Mouse (Mus musculus) C2C12 (cell line): ENCODE measurements at regions not wholly inside any gene's neighbourhood (a gene's known extent, or its start where the extent isn't known, plus 50 kb on each side); places are given as distances from the start of the nearest gene placed in this dataset.

Experiments used
- H3K27me3 ChIP-seq: one replicate; pipeline ENCODE4 v1.6.1; 2011; ENCODE audit not compliant: control insufficient read depth, insufficient read depth, insufficient read length
- H3K36me3 ChIP-seq: one replicate; pipeline ENCODE4 v1.6.1; 2011; ENCODE audit not compliant: control insufficient read depth, insufficient read depth
- H3K4me3 ChIP-seq: one replicate; pipeline ENCODE4 v1.5.1; 2011; ENCODE audit warnings: mild to moderate bottlenecking, control low read depth; ENCODE audit not compliant: poor library complexity, insufficient read depth, severe bottlenecking
- H3K79me2 ChIP-seq: one replicate; pipeline ENCODE4 v1.6.1; 2011; ENCODE audit not compliant: control insufficient read depth, insufficient read depth
- H3K79me3 ChIP-seq: one replicate; pipeline ENCODE4 v1.6.1; 2011; ENCODE audit warnings: low read depth, control low read depth
- H3ac ChIP-seq: one replicate; pipeline ENCODE3; 2011; ENCODE audit warnings: low read depth; ENCODE audit not compliant: control insufficient read depth, insufficient read length
- CEBPB ChIP-seq: IDR thresholded peaks from one replicate; pipeline ENCODE4 v1.6.1; 2011; ENCODE audit warnings: low read depth, mild to moderate bottlenecking, control low read depth, moderate library complexity
- CTCF ChIP-seq: IDR thresholded peaks from one replicate; pipeline ENCODE4 v1.5.1; 2011; ENCODE audit not compliant: control insufficient read depth, insufficient read depth, insufficient read length
- FOSL1 ChIP-seq: IDR thresholded peaks from one replicate; pipeline ENCODE4 v1.8.0; 2011; ENCODE audit warnings: mild to moderate bottlenecking, low read length; ENCODE audit not compliant: poor library complexity, insufficient read depth, severe bottlenecking
- MAX ChIP-seq: IDR thresholded peaks from one replicate; pipeline ENCODE4 v1.6.1; 2011; ENCODE audit warnings: mild to moderate bottlenecking, control low read depth
- MYOD1 ChIP-seq: IDR thresholded peaks from one replicate; pipeline ENCODE4 v1.6.1; 2011; ENCODE audit warnings: low read depth; ENCODE audit not compliant: control insufficient read depth, insufficient read length
- MYOG ChIP-seq: IDR thresholded peaks from one replicate; pipeline ENCODE4 v1.6.1; 2011; ENCODE audit not compliant: control insufficient read depth, insufficient read length; ENCODE audit errors: extremely low read depth
- USF1 ChIP-seq: IDR thresholded peaks from one replicate; pipeline ENCODE4 v1.6.1; 2011; ENCODE audit warnings: low read depth, mild to moderate bottlenecking, control low read depth, moderate library complexity

- no peak overlapping the region for H3K4me3 ChIP-seq
- TF ChIP-seq MYOD1 (no peak), USF1 (no peak), MAX (no peak), MYOG (no peak), CEBPB (no peak)
- no peaks in the 10 kb centered on the region for H3K79me3 ChIP-seq
- no peaks in the 10 kb centered on the region for H3K36me3 ChIP-seq
- no peaks in the 10 kb centered on the region for H3K79me2 ChIP-seq
- H3K27me3 ChIP-seq: peaks cover 17% of the 10 kb centered on the region
- H3ac ChIP-seq: no peak overlapping the region
These were observed 116.1 kb upstream of the 1700012A03Rik start for GRCm38 (mm10) chr6:31933956-31934355.

GRCm38 (mm10) chr6:31933364-31933763 is 116.7 kb upstream of the 1700012A03Rik start:
- Histone ChIP-seq H3K27me3 (peaks cover 17% of the 10 kb centered on the region), H3K4me3 (no peak overlapping the region), H3K36me3 (no peaks in the 10 kb centered on the region), H3ac (no peak overlapping the region), H3K79me3 (no peaks in the 10 kb centered on the region), H3K79me2 (no peaks in the 10 kb centered on the region)
- TF ChIP-seq MYOG (no peak), MYOD1 (no peak)

- Histone ChIP-seq H3K79me2 (no peaks in the 10 kb centered on the region), H3K79me3 (no peaks in the 10 kb centered on the region), H3K36me3 (no peaks in the 10 kb centered on the region), H3ac (no peak overlapping the region), H3K4me3 (no peak overlapping the region), H3K27me3 (peaks cover 8% of the 10 kb centered on the region)
- TF ChIP-seq FOSL1 (no peak), USF1 (no peak)
These were observed 118.9 kb upstream of the 1700012A03Rik start for GRCm38 (mm10) chr6:31931116-31931515.

- no peak for TF ChIP-seq CTCF
- TF ChIP-seq USF1: no peak
- no peak for TF ChIP-seq CEBPB
- no peak for TF ChIP-seq MYOD1
- TF ChIP-seq MAX: no peak
- TF ChIP-seq FOSL1: no peak
- TF ChIP-seq MYOG: no peak
- Histone ChIP-seq H3K79me3 (no peaks in the 10 kb centered on the region), H3K36me3 (no peaks in the 10 kb centered on the region), H3K27me3 (no peaks in the 10 kb centered on the region), H3K4me3 (no peak overlapping the region), H3ac (no peak overlapping the region), H3K79me2 (no peaks in the 10 kb centered on the region)
These were observed 120.9 kb upstream of the 1700012A03Rik start for GRCm38 (mm10) chr6:31929165-31929564.

- no peaks in the 10 kb centered on the region for H3K79me3 ChIP-seq
- H3ac ChIP-seq: no peak overlapping the region
- no peaks in the 10 kb centered on the region for H3K36me3 ChIP-seq
- H3K4me3 ChIP-seq: no peak overlapping the region
- no peaks in the 10 kb centered on the region for H3K79me2 ChIP-seq
- no peak for TF ChIP-seq MAX
- no peak for TF ChIP-seq CTCF
- TF ChIP-seq USF1: no peak
- TF ChIP-seq MYOG: no peak
- no peak for TF ChIP-seq FOSL1
- TF ChIP-seq MYOD1: no peak
- TF ChIP-seq CEBPB: no peak
- H3K27me3 ChIP-seq: no peaks in the 10 kb centered on the region
These were observed 122.9 kb upstream of the 1700012A03Rik start for GRCm38 (mm10) chr6:31927181-31927580.

- Histone ChIP-seq H3K36me3 (no peaks in the 10 kb centered on the region), H3ac (no peak overlapping the region), H3K79me3 (no peaks in the 10 kb centered on the region), H3K4me3 (no peak overlapping the region), H3K79me2 (no peaks in the 10 kb centered on the region), H3K27me3 (no peaks in the 10 kb centered on the region)
- TF ChIP-seq CEBPB (no peak), FOSL1 (no peak), CTCF (no peak), MYOG (no peak), MYOD1 (no peak)
These were observed 125.4 kb upstream of the 1700012A03Rik start for GRCm38 (mm10) chr6:31924669-31925046.

GRCm38 (mm10) chr6:31923951-31924668 is 125.9 kb upstream of the 1700012A03Rik start:
- TF ChIP-seq MYOG (no peak), MYOD1 (no peak), CTCF (no peak), FOSL1 (no peak), CEBPB (no peak), USF1 (no peak), MAX (no peak)
- H3ac ChIP-seq: no peak overlapping the region
- H3K36me3 ChIP-seq: no peaks in the 10 kb centered on the region
- H3K4me3 ChIP-seq: no peak overlapping the region
- no peaks in the 10 kb centered on the region for H3K79me3 ChIP-seq
- no peaks in the 10 kb centered on the region for H3K27me3 ChIP-seq
- no peaks in the 10 kb centered on the region for H3K79me2 ChIP-seq
